Mouse (Mus musculus) right cerebral cortex, postnatal 25 days (tissue): ENCODE data around the gene C2cd4c.

ENCODE experiments used
- DNase-seq: peaks from one replicate; pipeline ENCODE4 v3.0.0; 2022

The C2cd4c gene

GRCm38 (mm10) chr10:79612192-79613135, 1.4 kb downstream of the C2cd4c start:
- DNase-seq = no peak

- no peak for DNase-seq
Observed at GRCm38 (mm10) chr10:79611296-79611695, 2.5 kb downstream of the C2cd4c start.

GRCm38 (mm10) chr10:79609276-79609675, 4.5 kb downstream of the C2cd4c start:
- DNase-seq = no peak

GRCm38 (mm10) chr10:79607892-79608291, 5.9 kb downstream of the C2cd4c start:
- no peak for DNase-seq

GRCm38 (mm10) chr10:79606537-79606936, 7.3 kb downstream of the C2cd4c start:
- no peak for DNase-seq

- DNase-seq = peak; percentile 54
Observed at GRCm38 (mm10) chr10:79597936-79598230, 15.9 kb downstream of the C2cd4c start.

- peak; percentile 82 for DNase-seq
Observed at GRCm38 (mm10) chr10:79597051-79597935, 16.5 kb downstream of the C2cd4c start.

GRCm38 (mm10) chr10:79595590-79595929, 18.3 kb downstream of the C2cd4c start:
- DNase-seq = no peak

GRCm38 (mm10) chr10:79594872-79595589, 18.8 kb downstream of the C2cd4c start:
- DNase-seq = peak; percentile 62

GRCm38 (mm10) chr10:79594111-79594510, 19.7 kb downstream of the C2cd4c start:
- no peak for DNase-seq

- DNase-seq = no peak
Observed at GRCm38 (mm10) chr10:79590702-79591101, 23.1 kb downstream of the C2cd4c start.

GRCm38 (mm10) chr10:79587752-79588126, 26.1 kb downstream of the C2cd4c start:
- no peak for DNase-seq

GRCm38 (mm10) chr10:79587061-79587751, 26.6 kb downstream of the C2cd4c start, which contains the start of gene Theg:
TSS of gene Theg (minus strand) at chr10:79587331.
- no peak for DNase-seq

GRCm38 (mm10) chr10:79586243-79586642, 27.6 kb downstream of the C2cd4c start:
- no peak for DNase-seq

- no peak for DNase-seq
Observed at GRCm38 (mm10) chr10:79585723-79586122, 28.1 kb downstream of the C2cd4c start.

GRCm38 (mm10) chr10:79585136-79585535, 28.7 kb downstream of the C2cd4c start:
- DNase-seq = no peak

- DNase-seq = no peak
Observed at GRCm38 (mm10) chr10:79584426-79584825, 29.4 kb downstream of the C2cd4c start.

- DNase-seq = no peak
Observed at GRCm38 (mm10) chr10:79584021-79584420, 29.8 kb downstream of the C2cd4c start.

- DNase-seq = no peak
Observed at GRCm38 (mm10) chr10:79581501-79581900, 32.3 kb downstream of the C2cd4c start.

- DNase-seq = no peak
Observed at GRCm38 (mm10) chr10:79580811-79581210, 33.0 kb downstream of the C2cd4c start.

GRCm38 (mm10) chr10:79580356-79580755, 33.5 kb downstream of the C2cd4c start:
- no peak for DNase-seq

- no peak for DNase-seq
Observed at GRCm38 (mm10) chr10:79579781-79580180, 34.0 kb downstream of the C2cd4c start.

GRCm38 (mm10) chr10:79578891-79579290, 34.9 kb downstream of the C2cd4c start:
- no peak for DNase-seq
